Mouse (Mus musculus): ENCODE measurements around the gene Cntnap4. TPM values are rescaled to one million over a fixed set of nuclear protein-coding genes. Genes with fewer than 3 reads are reported as not detected.

Cntnap4 gene
- polyA plus RNA-seq, 1 experiment = not detected

- H3K27ac ChIP-seq (ENCODE audit: control insufficient read depth, insufficient read depth, low read depth, low read length, poor library complexity) = no peak overlapping the region
- no peaks in the 10 kb centered on the region for H3K4me1 ChIP-seq (ENCODE audit: control insufficient read depth, insufficient read depth, low read length)
- TF ChIP-seq POLR2A (IDR thresholded peaks at IDR 0.05; ENCODE audit: borderline replicate concordance, control insufficient read depth, low read depth, low read length) = no peak
- no peak for TF ChIP-seq CTCF (IDR thresholded peaks at IDR 0.05; ENCODE audit: control insufficient read depth, insufficient read depth, low read length)
- H3K4me3 ChIP-seq (replicated peaks; ENCODE audit: control insufficient read depth, low read depth, low read length) = no peak overlapping the region
Observed at GRCm38 (mm10) chr8:112922151-112922550, 352.3 kb downstream of the Cntnap4 start.

GRCm38 (mm10) chr8:112922789-112923188 lies 352.9 kb downstream of the Cntnap4 start:
- no peak overlapping the region for H3K4me3 ChIP-seq (replicated peaks; ENCODE audit: control insufficient read depth, low read depth, low read length)
- no peak overlapping the region for H3K27ac ChIP-seq (ENCODE audit: control insufficient read depth, insufficient read depth, low read depth, low read length, poor library complexity)
- no peaks in the 10 kb centered on the region for H3K4me1 ChIP-seq (ENCODE audit: control insufficient read depth, insufficient read depth, low read length)
- TF ChIP-seq CTCF (IDR thresholded peaks at IDR 0.05; ENCODE audit: control insufficient read depth, insufficient read depth, low read length) = no peak
- TF ChIP-seq POLR2A (IDR thresholded peaks at IDR 0.05; ENCODE audit: borderline replicate concordance, control insufficient read depth, low read depth, low read length) = no peak
- WGBS = 90% methylated on average over 5 of the region's 5 CpGs

Data from bone marrow, adult 2 months (tissue).